Mouse (Mus musculus): ENCODE measurements around the gene Rtel1.

- TF ChIP-seq CTCF (IDR thresholded peaks at IDR 0.05; ENCODE audit: extremely low read depth, insufficient read length, insufficient replicate concordance, low read depth, low read length) = no peak
- no peak for TF ChIP-seq POLR2A (IDR thresholded peaks at IDR 0.05; ENCODE audit: low read depth, low read length)
These were observed 20.9 kb downstream of the Rtel1 start for GRCm38 (mm10) chr2:181340426-181340825.
